Mouse (Mus musculus) midbrain, embryonic 14.5 days (tissue): ENCODE data around the gene Prex1. TPM values are rescaled to one million over a fixed set of nuclear protein-coding genes. Genes with fewer than 3 reads are reported as not detected.

Experiments
- ATAC-seq: fragments of 200-750 bp; cut with Nextera tagmentation; 2 replicates; pipeline ENCODE4 v1.8.0; 2017; ENCODE audit warnings: moderate number of reproducible peaks, moderate library complexity; ENCODE audit not compliant: low FRiP score, low TSS enrichment
- DNase-seq: peaks from one replicate; pipeline ENCODE4 v3.0.0-alpha.2; 2015
- H3K27ac ChIP-seq: fragments of 300-500 bp; sonication (generic); replicated peaks from 2 replicates; pipeline ENCODE4 v1.5.1; 2014; ENCODE audit warnings: mild to moderate bottlenecking, low read depth, low read length, moderate library complexity
- H3K27me3 ChIP-seq: fragments of 300-500 bp; sonication (generic); 2 replicates; pipeline ENCODE4 v1.6.1; 2014; ENCODE audit warnings: low read length, control low read depth, mixed read lengths; ENCODE audit not compliant: control insufficient read depth, insufficient read depth
- H3K36me3 ChIP-seq: fragments of 300-500 bp; sonication (generic); 2 replicates; pipeline ENCODE4 v1.6.1; 2014; ENCODE audit warnings: low read length, control low read depth; ENCODE audit not compliant: control insufficient read depth, insufficient read depth
- H3K4me1 ChIP-seq: fragments of 300-500 bp; sonication (generic); 2 replicates; pipeline ENCODE4 v1.6.1; 2014; ENCODE audit warnings: mild to moderate bottlenecking, antibody characterized with exemption, low read length, control low read depth; ENCODE audit not compliant: control insufficient read depth, insufficient read depth
- H3K4me2 ChIP-seq: fragments of 300-500 bp; sonication (generic); 2 replicates; pipeline ENCODE4 v1.6.1; 2014; ENCODE audit warnings: mild to moderate bottlenecking, low read length, moderate library complexity
- H3K4me3 ChIP-seq: fragments of 300-500 bp; sonication (generic); replicated peaks from 2 replicates; pipeline ENCODE4 v1.5.1; 2014; ENCODE audit warnings: low read depth, low read length
- H3K9ac ChIP-seq: fragments of 300-500 bp; sonication (generic); replicated peaks from 2 replicates; pipeline ENCODE4 v1.6.1; 2014; ENCODE audit warnings: mild to moderate bottlenecking, low read length, moderate library complexity
- H3K9me3 ChIP-seq: fragments of 300-500 bp; sonication (generic); 2 replicates; pipeline ENCODE4 v1.6.1; 2016; ENCODE audit warnings: low read length, control low read depth, mixed read lengths; ENCODE audit not compliant: control insufficient read depth
- WGBS: fragments of 180-500 bp; shearing (Covaris S2); extraction: QIAGEN DNeasy Blood & Tissue Kit; methylation state at CpG from one replicate; pipeline ENCODE4 v1.1.7; 2014; 5-methylcytosine and 5-hydroxymethylcytosine counted together
- polyA plus RNA-seq: library from polyadenylated mRNA; unstranded; fragments of >200 nt; fragmentation: Nextera tagmentation; extraction: Ambion mirVana; gene quantifications from 2 replicates; pipeline ENCODE4 v1.2.1, GENCODE M21; 2014

The Prex1 gene
- polyA plus RNA-seq, 1 experiment from 2014 or later = 24.2 TPM

- H3K4me3 ChIP-seq = no peak overlapping the region
- no peak for DNase-seq
- H3K9ac ChIP-seq = no peak overlapping the region
- WGBS = 54% methylated on average over 11 of the region's 11 CpGs
- H3K4me1 ChIP-seq = peaks cover 25% of the 10 kb centered on the region; the same call in 1 of the 2 replicates
- H3K27me3 ChIP-seq = no peaks in the 10 kb centered on the region
- no peaks in the 10 kb centered on the region for H3K36me3 ChIP-seq
- ATAC-seq = no peak
- H3K9me3 ChIP-seq = no peaks in the 10 kb centered on the region
- peak overlapping the region; percentile 28 for H3K4me2 ChIP-seq
- peak overlapping the region; percentile 49; the same call in 1 of the 2 replicates for H3K27ac ChIP-seq
These were observed 57.7 kb downstream of the Prex1 start for GRCm38 (mm10) chr2:166655727-166656520.

DNA sequence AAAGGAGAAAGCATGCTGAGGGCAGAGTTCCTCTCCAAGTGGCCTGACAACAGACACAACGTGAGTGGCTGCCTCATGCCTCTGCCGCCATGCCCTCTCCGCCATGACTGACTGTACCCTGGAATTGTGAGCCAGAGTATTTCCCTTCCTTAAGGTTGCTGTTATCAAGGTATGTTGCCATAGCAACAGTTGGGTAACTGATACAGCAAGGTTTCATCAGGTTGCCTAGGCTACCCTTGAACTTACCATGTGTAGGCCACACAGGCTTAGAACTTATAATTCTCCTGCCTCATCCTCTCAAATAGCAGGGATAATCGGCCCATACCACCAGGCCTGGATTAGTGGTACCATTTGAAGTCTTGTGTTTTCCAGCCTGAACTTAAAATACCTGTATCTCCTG lies 58.3 kb downstream of the Prex1 start:
- Histone ChIP-seq H3K9ac (no peak overlapping the region), H3K4me2 (no peak overlapping the region), H3K4me3 (no peak overlapping the region), H3K36me3 (no peaks in the 10 kb centered on the region), H3K4me1 (peaks cover 25% of the 10 kb centered on the region; the same call in 1 of the 2 replicates), H3K27ac (0 out of 2 replicates have a peak overlapping the region, but pooled peaks have one; percentile 49), H3K9me3 (no peaks in the 10 kb centered on the region), H3K27me3 (no peaks in the 10 kb centered on the region)
- no peak for ATAC-seq
- 83% methylated on average over 4 of the region's 4 CpGs for WGBS
- DNase-seq = no peak

GRCm38 (mm10) chr2:166654875-166655274 lies 58.8 kb downstream of the Prex1 start:
- H3K9ac ChIP-seq = no peak overlapping the region
- no peaks in the 10 kb centered on the region for H3K27me3 ChIP-seq
- peaks cover 25% of the 10 kb centered on the region; the same call in 1 of the 2 replicates for H3K4me1 ChIP-seq
- ATAC-seq (no peak), DNase-seq (no peak)
- no peak overlapping the region for H3K27ac ChIP-seq
- no peak overlapping the region for H3K4me2 ChIP-seq
- no peaks in the 10 kb centered on the region for H3K9me3 ChIP-seq
- 86% methylated on average over 4 of the region's 4 CpGs for WGBS
- H3K36me3 ChIP-seq = no peaks in the 10 kb centered on the region
- no peak overlapping the region for H3K4me3 ChIP-seq

DNA sequence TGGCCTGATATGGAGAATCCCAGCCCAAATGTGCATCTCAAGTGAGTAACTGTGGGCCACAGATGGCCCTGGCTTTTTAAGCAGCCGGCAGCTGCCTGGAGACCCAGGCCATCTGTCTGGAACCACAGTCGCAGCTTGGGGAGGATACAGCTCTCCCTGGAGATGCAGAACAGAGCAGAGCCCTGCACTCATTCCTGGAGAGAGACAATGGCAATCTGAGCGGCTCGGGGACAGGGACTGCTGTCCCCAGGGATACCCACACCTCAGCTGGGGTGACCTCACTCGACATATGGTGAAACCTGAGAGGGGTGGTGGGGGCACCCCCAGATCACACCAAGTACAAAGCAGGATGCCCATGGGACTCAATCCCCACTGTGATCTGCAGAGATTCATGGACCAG lies 60.1 kb downstream of the Prex1 start:
- no peak overlapping the region for H3K4me2 ChIP-seq
- DNase-seq = peak; percentile 46
- H3K4me1 ChIP-seq = peaks cover 25% of the 10 kb centered on the region; the same call in 1 of the 2 replicates
- H3K27ac ChIP-seq = no peak overlapping the region
- 27% methylated on average over 5 of the region's 5 CpGs for WGBS
- H3K36me3 ChIP-seq = no peaks in the 10 kb centered on the region
- H3K9ac ChIP-seq = no peak overlapping the region
- H3K9me3 ChIP-seq = no peaks in the 10 kb centered on the region
- H3K4me3 ChIP-seq = no peak overlapping the region
- 0 out of 2 replicates have a peak, but pooled peaks have one; percentile 34 for ATAC-seq
- H3K27me3 ChIP-seq = no peaks in the 10 kb centered on the region

DNA sequence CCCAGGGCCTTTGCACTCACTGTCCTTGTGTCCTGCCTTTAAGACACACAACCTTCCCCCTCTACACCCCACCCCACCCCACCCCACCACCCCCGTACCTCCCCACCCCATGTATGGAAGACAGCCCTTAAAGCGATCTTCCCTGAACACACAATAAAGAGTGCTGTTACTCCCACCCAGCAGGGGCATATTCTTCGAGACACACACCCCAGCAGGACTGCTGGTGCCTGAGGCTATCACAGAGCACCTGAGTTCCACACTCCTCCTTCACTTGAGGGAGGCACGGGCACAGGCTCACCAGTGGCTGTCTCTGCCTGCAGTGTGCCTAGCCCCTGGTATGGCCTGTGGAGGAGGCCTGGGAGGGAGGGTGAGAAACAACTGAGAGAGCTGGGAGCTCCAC lies 61.0 kb downstream of the Prex1 start:
- H3K9ac ChIP-seq = no peak overlapping the region
- H3K9me3 ChIP-seq = no peaks in the 10 kb centered on the region
- H3K27ac ChIP-seq = no peak overlapping the region
- no peak overlapping the region for H3K4me3 ChIP-seq
- no peaks in the 10 kb centered on the region for H3K36me3 ChIP-seq
- H3K4me1 ChIP-seq = peaks cover 25% of the 10 kb centered on the region; the same call in 1 of the 2 replicates
- DNase-seq (no peak), ATAC-seq (no peak)
- no peak overlapping the region for H3K4me2 ChIP-seq
- 48% methylated on average over 4 of the region's 4 CpGs for WGBS
- no peaks in the 10 kb centered on the region for H3K27me3 ChIP-seq

- WGBS = 78% methylated on average over 10 of the region's 10 CpGs
- ATAC-seq (no peak), DNase-seq (no peak)
- H3K27me3 ChIP-seq = no peaks in the 10 kb centered on the region
- no peaks in the 10 kb centered on the region for H3K36me3 ChIP-seq
- H3K4me2 ChIP-seq = no peak overlapping the region
- H3K9ac ChIP-seq = no peak overlapping the region
- no peaks in the 10 kb centered on the region for H3K9me3 ChIP-seq
- peaks cover 18% of the 10 kb centered on the region; the same call in 1 of the 2 replicates for H3K4me1 ChIP-seq
- no peak overlapping the region for H3K4me3 ChIP-seq
- H3K27ac ChIP-seq = peak overlapping the region; percentile 8; the same call in 1 of the 2 replicates
These were observed 62.2 kb downstream of the Prex1 start for GRCm38 (mm10) chr2:166651317-166652030.

GRCm38 (mm10) chr2:166650414-166650813 lies 63.2 kb downstream of the Prex1 start:
- H3K36me3 ChIP-seq = no peaks in the 10 kb centered on the region
- WGBS = 42% methylated on average over 9 of the region's 9 CpGs
- no peak overlapping the region for H3K9ac ChIP-seq
- no peaks in the 10 kb centered on the region for H3K27me3 ChIP-seq
- H3K4me3 ChIP-seq = no peak overlapping the region
- no peak overlapping the region for H3K27ac ChIP-seq
- no peak overlapping the region for H3K4me2 ChIP-seq
- no peak for DNase-seq
- H3K4me1 ChIP-seq = 0 out of 2 replicates have a peak, but pooled peaks cover 9% of the 10 kb centered on the region
- no peak for ATAC-seq
- no peaks in the 10 kb centered on the region for H3K9me3 ChIP-seq

DNA sequence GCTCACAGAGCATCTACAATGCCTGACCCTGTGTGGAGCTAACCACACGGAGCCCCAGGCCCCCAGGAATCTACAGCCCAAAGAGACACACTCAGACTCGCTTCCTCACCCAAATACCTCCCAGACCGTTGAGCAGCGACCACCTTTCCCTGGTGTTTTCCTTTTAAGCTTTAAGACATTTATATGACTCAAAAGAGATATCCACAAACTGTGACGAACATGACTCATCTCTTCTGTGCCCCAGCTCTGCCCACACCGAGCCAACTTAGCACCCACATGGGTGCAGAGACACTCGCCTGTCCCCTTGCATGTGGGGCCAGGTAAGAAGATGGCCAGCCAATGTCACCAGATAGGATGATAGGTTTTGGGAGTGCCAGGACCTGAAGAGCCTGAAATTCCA lies 66.4 kb downstream of the Prex1 start:
- DNase-seq (no peak), ATAC-seq (no peak)
- H3K4me1 ChIP-seq = no peaks in the 10 kb centered on the region
- H3K27me3 ChIP-seq = no peaks in the 10 kb centered on the region
- H3K4me2 ChIP-seq = no peak overlapping the region
- WGBS = 73% methylated on average over 7 of the region's 7 CpGs
- no peaks in the 10 kb centered on the region for H3K9me3 ChIP-seq
- H3K9ac ChIP-seq = no peak overlapping the region
- no peaks in the 10 kb centered on the region for H3K36me3 ChIP-seq
- H3K4me3 ChIP-seq = no peak overlapping the region
- H3K27ac ChIP-seq = no peak overlapping the region
